Mouse (Mus musculus): Measurements from ENCODE around the gene Cacna1a. TPM values are rescaled to one million over a fixed set of nuclear protein-coding genes. Genes with fewer than 3 reads are reported as not detected.

Cacna1a gene
- total and polyA plus RNA-seq, 3 experiments = 3.2 to 5.1 TPM; not detected in 1

GRCm38 (mm10) chr8:84460698-84461097, 72.5 kb downstream of the Cacna1a start:
- no peak overlapping the region for H3K27ac ChIP-seq (ENCODE audit: control insufficient read depth, low read depth, low read length)
- no peak for TF ChIP-seq NRF1 (IDR thresholded peaks at IDR 0.05; ENCODE audit: insufficient read depth, low read depth, low read length, poor library complexity, severe bottlenecking)
- no peak for TF ChIP-seq JUND (IDR thresholded peaks at IDR 0.05; ENCODE audit: low read depth, low read length)
- no peak for TF ChIP-seq CHD1 (IDR thresholded peaks at IDR 0.05; ENCODE audit: low read depth, low read length)
- no peak for TF ChIP-seq RAD21 (IDR thresholded peaks at IDR 0.05; ENCODE audit: low read depth, low read length)
- no peak for TF ChIP-seq EP300 (IDR thresholded peaks at IDR 0.05; ENCODE audit: low read depth in 1 of 2, low read length in 2 of 2)
- peaks cover 0 to 1% of the 10 kb centered on the region in 2 experiments; a peak in 1 of 4 replicates for H3K27me3 ChIP-seq (ENCODE audit: control insufficient read depth in 1 of 2, insufficient read depth in 2 of 2, low read length in 2 of 2)
- no peaks in the 10 kb centered on the region for H3K79me2 ChIP-seq (ENCODE audit: control insufficient read depth, insufficient read depth, low read length, poor library complexity)
- DNase-seq (ENCODE audit: low read depth, low spot score) = no peak
- H3K4me3 ChIP-seq (ENCODE audit: control insufficient read depth in 1 of 2, insufficient read depth in 1 of 2, low read depth in 2 of 2, low read length in 2 of 2) = no peak overlapping the region
- no peak overlapping the region for H3K9ac ChIP-seq (ENCODE audit: control insufficient read depth, low read depth, low read length, poor library complexity, severe bottlenecking)
- no peaks in the 10 kb centered on the region for H3K36me3 ChIP-seq (ENCODE audit: control insufficient read depth in 1 of 2, insufficient read depth in 2 of 2, low read length in 2 of 2)
- no peaks in the 10 kb centered on the region for H3K4me1 ChIP-seq (ENCODE audit: control insufficient read depth in 1 of 2, insufficient read depth in 2 of 2, low read length in 2 of 2)
- no peaks in the 10 kb centered on the region for H3K9me3 ChIP-seq (replicated peaks; ENCODE audit: insufficient read depth, low read length)

- TF ChIP-seq NRF1 (IDR thresholded peaks at IDR 0.05; ENCODE audit: insufficient read depth, low read depth, low read length, poor library complexity, severe bottlenecking) (no peak), SMC3 (IDR thresholded peaks at IDR 0.05; ENCODE audit: low read depth, low read length) (no peak), EP300 (IDR thresholded peaks at IDR 0.05; ENCODE audit: low read depth in 1 of 2, low read length in 2 of 2) (no peak), MAX (IDR thresholded peaks at IDR 0.05; ENCODE audit: low read length) (no peak), TCF12 (IDR thresholded peaks at IDR 0.05; ENCODE audit: low read depth, low read length) (no peak), TAL1 (IDR thresholded peaks at IDR 0.05; ENCODE audit: low read length) (no peak)
- H3K9me3 ChIP-seq (replicated peaks; ENCODE audit: insufficient read depth, low read length) = no peaks in the 10 kb centered on the region
- no peaks in the 10 kb centered on the region for H3K36me3 ChIP-seq (ENCODE audit: control insufficient read depth in 1 of 2, insufficient read depth in 2 of 2, low read length in 2 of 2)
- no peak overlapping the region for H3K9ac ChIP-seq (ENCODE audit: control insufficient read depth, low read depth, low read length, poor library complexity, severe bottlenecking)
- no peaks in the 10 kb centered on the region for H3K4me1 ChIP-seq (ENCODE audit: control insufficient read depth in 1 of 2, insufficient read depth in 2 of 2, low read length in 2 of 2)
- no peak for DNase-seq (ENCODE audit: low read depth, low spot score)
- H3K4me3 ChIP-seq (ENCODE audit: control insufficient read depth in 1 of 2, insufficient read depth in 1 of 2, low read depth in 2 of 2, low read length in 2 of 2) = no peak overlapping the region
- no peak overlapping the region for H3K27ac ChIP-seq (ENCODE audit: control insufficient read depth, low read depth, low read length)
- no peaks in the 10 kb centered on the region; a peak in 1 of 4 replicates for H3K27me3 ChIP-seq (ENCODE audit: control insufficient read depth in 1 of 2, insufficient read depth in 2 of 2, low read length in 2 of 2)
- H3K79me2 ChIP-seq (ENCODE audit: control insufficient read depth, insufficient read depth, low read length, poor library complexity) = no peaks in the 10 kb centered on the region
These were observed 78.7 kb downstream of the Cacna1a start for GRCm38 (mm10) chr8:84466932-84467331.

GRCm38 (mm10) chr8:84469076-84469475, 80.8 kb downstream of the Cacna1a start:
- Histone ChIP-seq H3K79me2 (ENCODE audit: control insufficient read depth, insufficient read depth, low read length, poor library complexity) (no peaks in the 10 kb centered on the region), H3K36me3 (ENCODE audit: control insufficient read depth in 1 of 2, insufficient read depth in 2 of 2, low read length in 2 of 2) (no peaks in the 10 kb centered on the region), H3K9me3 (replicated peaks; ENCODE audit: insufficient read depth, low read length) (no peaks in the 10 kb centered on the region), H3K27me3 (ENCODE audit: control insufficient read depth in 1 of 2, insufficient read depth in 2 of 2, low read length in 2 of 2) (no peaks in the 10 kb centered on the region; a peak in 1 of 4 replicates), H3K4me3 (ENCODE audit: control insufficient read depth in 1 of 2, insufficient read depth in 1 of 2, low read depth in 2 of 2, low read length in 2 of 2) (no peak overlapping the region), H3K9ac (ENCODE audit: control insufficient read depth, low read depth, low read length, poor library complexity, severe bottlenecking) (no peak overlapping the region), H3K27ac (ENCODE audit: control insufficient read depth, low read depth, low read length) (no peak overlapping the region), H3K4me1 (ENCODE audit: control insufficient read depth in 1 of 2, insufficient read depth in 2 of 2, low read length in 2 of 2) (no peaks in the 10 kb centered on the region)
- peak; percentile 20 for DNase-seq (ENCODE audit: low read depth, low spot score)
- TF ChIP-seq MXI1 (IDR thresholded peaks at IDR 0.05; ENCODE audit: low read depth, low read length) (peak; percentile 60), ZKSCAN1 (IDR thresholded peaks at IDR 0.05; ENCODE audit: low read depth, low read length) (no peak)

All from MEL (cell line).